Mouse (Mus musculus) B cell, adult (primary cell): Measurements from ENCODE around the gene Sept12. TPM values are rescaled to one million over a fixed set of nuclear protein-coding genes. Genes with fewer than 3 reads are reported as not detected.

Experiments used
- total RNA-seq: library from RNA; stranded (reverse); gene quantifications from 4 replicates; pipeline ENCODE4 v1.2.4, GENCODE M21; 2023; ENCODE audit not compliant: inconsistent age

The Sept12 gene
- not detected in 4 replicates for total RNA-seq

DNA sequence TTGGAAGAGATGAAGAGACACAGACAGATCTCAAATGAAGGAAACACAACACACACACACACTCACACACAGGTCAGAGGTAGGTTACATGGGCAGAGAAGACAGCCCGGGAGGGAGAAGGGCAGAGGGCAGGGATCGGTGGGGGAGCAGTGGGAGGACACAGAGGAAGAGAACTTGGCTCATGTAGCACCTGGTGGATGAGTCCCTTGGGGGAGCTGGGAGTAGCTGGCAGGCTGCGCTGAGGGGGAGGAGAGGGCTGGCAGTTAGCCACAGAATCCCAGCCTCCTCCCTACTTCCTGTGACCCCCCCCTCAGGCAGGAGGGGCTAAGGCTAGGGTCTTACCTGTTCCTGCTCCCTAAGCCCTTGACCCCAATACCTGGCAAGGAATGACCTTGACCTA, at the start of gene Sept12:
Gene Sept12, minus strand, starts transcription at position 300 of the 400 bp plus-strand sequence.

DNA sequence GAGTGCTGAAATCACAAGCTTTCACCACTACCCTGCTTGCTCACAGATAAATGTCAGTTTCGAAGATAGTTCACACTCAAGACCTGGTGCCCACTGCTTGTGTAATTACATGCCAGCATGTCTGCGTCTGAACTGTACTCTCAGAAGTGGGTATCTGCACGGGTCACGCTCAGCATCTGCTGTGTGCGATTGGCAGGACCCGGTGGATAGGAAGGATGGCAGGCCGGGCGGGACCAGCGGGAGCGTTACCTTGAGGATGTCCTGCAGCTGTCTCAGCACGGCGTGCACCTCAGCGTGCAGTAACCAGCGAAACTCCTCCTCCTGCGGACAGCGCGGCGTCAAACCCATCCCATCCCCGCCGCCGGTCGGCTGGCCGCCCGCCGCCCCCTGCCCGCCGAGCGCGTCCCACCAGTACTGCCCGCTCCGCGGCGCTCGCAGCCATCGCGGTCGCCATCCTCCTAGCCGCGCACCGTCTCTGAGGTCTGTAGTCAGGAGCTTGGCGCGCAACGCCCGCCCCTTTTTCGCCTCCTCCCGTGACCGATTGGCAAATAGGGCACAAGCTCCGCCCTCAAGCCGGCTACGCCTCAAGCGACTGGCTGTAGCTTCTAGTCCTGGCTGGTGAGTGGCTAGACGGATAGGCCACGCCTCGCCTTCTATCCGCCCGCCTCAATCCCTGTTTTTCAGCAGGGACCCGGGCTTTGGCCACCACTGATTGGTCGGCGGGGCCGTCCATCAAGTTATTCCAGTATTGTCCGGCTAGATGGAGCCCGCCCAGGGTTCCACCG, 15.6 kb upstream of the Sept12 start, which contains the start of gene Rogdi:
Gene Rogdi, minus strand, starts transcription at position 500 of the 785 bp plus-strand sequence.

DNA sequence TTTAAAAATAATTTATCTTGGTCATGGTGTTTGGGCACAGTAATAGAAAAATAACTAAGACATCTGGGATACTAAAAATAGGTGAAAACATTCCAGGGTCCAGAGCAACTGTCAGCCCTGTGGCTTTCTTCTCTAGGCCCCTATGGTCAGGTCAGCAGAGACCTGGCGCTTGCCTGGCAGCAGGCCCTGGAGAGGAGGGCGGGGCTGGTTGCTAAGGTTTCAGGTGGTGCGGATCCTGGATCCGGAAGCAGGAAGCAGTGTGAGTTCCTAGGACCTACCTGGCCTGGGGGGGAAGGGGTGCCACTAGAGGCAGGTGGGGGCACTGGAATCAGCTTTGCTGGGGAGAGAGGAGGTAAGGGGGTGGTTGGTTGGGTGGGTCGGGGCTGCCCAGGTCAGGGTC, 9.4 kb upstream of the Sept12 start, which contains the start of gene Smim22:
Gene Smim22, plus strand, starts transcription at position 222 of the 400 bp plus-strand sequence.

DNA sequence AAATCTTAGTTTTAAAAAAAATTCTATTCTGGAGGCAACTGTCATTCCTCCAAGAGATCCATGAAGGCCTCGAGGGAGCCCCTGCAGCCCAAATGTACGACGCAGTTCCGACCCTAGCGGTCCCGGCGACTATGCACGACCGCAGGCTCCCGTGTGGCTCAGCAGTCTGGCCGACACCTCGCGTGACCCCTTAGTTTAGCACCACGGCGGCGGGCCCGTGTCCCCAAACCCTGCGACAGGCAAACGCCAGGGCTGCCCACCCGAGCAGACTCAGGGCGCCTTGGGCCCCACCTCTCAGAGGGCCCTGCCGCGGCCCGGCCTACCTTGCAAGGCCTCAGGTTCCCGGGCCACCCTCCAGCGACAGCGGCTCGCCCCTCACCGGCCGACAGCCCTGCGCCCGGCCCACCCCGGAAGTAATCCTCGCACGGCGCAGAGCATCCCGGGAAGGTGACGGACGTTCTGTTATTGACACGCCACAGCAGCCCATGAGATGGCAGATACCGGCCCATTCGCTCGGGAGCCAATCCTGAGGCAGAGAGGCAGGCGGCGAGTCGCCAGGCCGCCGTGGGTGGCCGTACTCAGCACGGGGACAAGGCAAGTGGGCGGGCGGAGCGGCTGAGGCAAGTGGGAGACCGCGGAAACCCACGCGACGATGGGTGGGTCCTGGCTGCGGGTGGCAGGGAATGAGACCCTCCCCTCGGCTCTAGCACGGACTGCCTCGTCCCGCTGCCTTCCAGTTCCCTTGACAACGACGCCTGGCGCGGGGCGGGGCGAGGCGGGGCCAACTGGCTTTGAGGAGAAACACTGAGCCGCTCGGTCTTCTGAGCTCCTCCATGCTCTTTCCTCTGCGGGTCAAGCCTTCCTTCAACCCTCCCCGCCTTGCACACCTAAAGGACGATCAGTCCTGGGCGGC, 33.6 kb downstream of the Sept12 start, which contains the start of gene Anks3:
Gene Anks3, minus strand, starts transcription at position 409 of the 913 bp plus-strand sequence.

DNA sequence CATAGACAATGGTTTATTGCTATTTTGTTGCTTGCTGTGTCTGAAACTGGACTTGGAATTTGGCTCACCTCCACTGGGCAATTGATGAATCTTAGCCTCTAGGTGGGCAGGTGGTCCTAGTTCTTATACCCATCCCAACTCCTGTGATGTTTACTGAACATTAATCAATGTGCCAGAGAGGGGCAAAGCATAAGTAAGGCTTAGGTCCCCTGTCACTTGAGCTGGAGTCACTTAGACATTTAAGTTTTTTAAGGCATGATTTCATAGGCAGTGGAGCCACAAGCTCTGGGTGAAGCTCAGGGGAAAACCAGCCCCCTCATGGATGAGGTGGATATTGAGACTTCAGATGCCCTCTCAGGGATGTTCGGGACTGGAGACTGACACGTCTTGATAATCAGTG, 59.2 kb downstream of the Sept12 start, which contains the start of gene Nudt16l1:
Gene Nudt16l1, plus strand, starts transcription at position 301 of the 400 bp plus-strand sequence.

Other genes starting within 250 kb of the Sept12 start
- 54.2 to 63.9 TPM (median 60.2 TPM) in 4 replicates for gene Cdip1, start 207.6 kb downstream of the Sept12 start, total RNA-seq
- not detected in 4 replicates for gene 4930562C15Rik, start 162.4 kb downstream of the Sept12 start, total RNA-seq
- 173 to 195 TPM (median 185 TPM) in 4 replicates for gene Ubald1, start 117.5 kb downstream of the Sept12 start, total RNA-seq
- gene Mgrn1, start 111.6 kb downstream of the Sept12 start, total RNA-seq, result 138 to 157 TPM (median 152 TPM) in 4 replicates
- 45.2 to 47.4 TPM (median 46.1 TPM) in 4 replicates for gene Nudt16l1, start 59.1 kb downstream of the Sept12 start, total RNA-seq
- 78.8 to 99.2 TPM (median 87.6 TPM) in 4 replicates for gene Anks3, start 33.6 kb downstream of the Sept12 start, total RNA-seq
- not detected in 4 replicates for gene Smim22, start 9.4 kb upstream of the Sept12 start, total RNA-seq
- gene Rogdi, start 15.7 kb upstream of the Sept12 start, total RNA-seq, result 103 to 117 TPM (median 113 TPM) in 4 replicates
- gene Glyr1, start 52.0 kb upstream of the Sept12 start, total RNA-seq, result 147 to 149 TPM (median 149 TPM) in 4 replicates
- 75.6 to 88.8 TPM (median 81.9 TPM) in 4 replicates for gene Ubn1, start 52.2 kb upstream of the Sept12 start, total RNA-seq
- 5.2 to 8.3 TPM (median 6.6 TPM) in 4 replicates for gene Ppl, start 134.6 kb upstream of the Sept12 start, total RNA-seq
- gene Sec14l5, start 149.3 kb upstream of the Sept12 start, total RNA-seq, result 0.21 TPM in 2 of 4 replicates, not detected in the others
- 24.5 to 35.5 TPM (median 28.1 TPM) in 4 replicates for gene Nagpa, start 206.2 kb upstream of the Sept12 start, total RNA-seq
- not detected in 4 replicates for gene AU021092, start 224.4 kb upstream of the Sept12 start, total RNA-seq
- 36.6 to 41.5 TPM (median 40.2 TPM) in 4 replicates for gene Alg1, start 235.8 kb upstream of the Sept12 start, total RNA-seq